18 mouse cellular contexts compared by ENCODE assay signal in genomic region chr7:134077684-134078083, GRCm38 (mm10).
DNase-seq lines count a peak whose midpoint lies in the region; ATAC-seq lines count a peak whose summit lies in the region.
"Had no signal": no experiment of that assay in that cellular context is flagged by ENCODE, and none has a peak within 500 bp of the region (broad histone marks: within the 10 kb centered on the region; RNA-seq: fewer than 3 reads in every experiment).

No protein-coding gene starts in this region.

- intact Hi-C loops in left cerebral cortex, postnatal 10 days (cut with DNase I) = no loop called here

- ATAC-seq in megakaryocyte progenitor cell, adult 5-6 weeks (replicated peaks; ENCODE audit: poor library complexity) = no peak
- ATAC-seq: forebrain, embryonic 15.5 days; hindbrain, embryonic 16.5 days had no signal

- peak; percentile 17 to 22 for DNase-seq in frontal cortex, postnatal 36 days (ENCODE audit: low spot score in 2 of 2)
- DNase-seq in frontal cortex, postnatal 10 days (ENCODE audit: low spot score in 2 of 2) = no peak
- DNase-seq in left cerebral cortex, adult 9 months (ENCODE audit: low spot score in 2 of 2) = peak; percentile 13 to 25
- DNase-seq in left cerebral cortex, postnatal 10 days (ENCODE audit: extremely low spot score in 1 of 2, low spot score in 2 of 2) = no peak
- DNase-seq in brain, adult 2 months (ENCODE audit: low read depth, low spot score) = peak; percentile 70
- DNase-seq in layer of hippocampus, adult 9-10 months (ENCODE audit: low spot score) = peak; percentile 6
- DNase-seq in ovary, postnatal 14 days (ENCODE audit: low spot score) = no peak
- DNase-seq: adrenal gland, postnatal 10 days; cerebellum, adult 11 months; cerebellum, adult 8-10 months; cerebellum, postnatal 25 days; gastrocnemius, postnatal 10 days; heart, adult 18-20 months; heart, postnatal 10 days; heart, postnatal 4 days had no signal

Comparison
In these comparisons a context has a peak if more than half of its experiments do, and no peak if none do; other contexts are left out.
1. DNase-seq: peak in frontal cortex, postnatal 36 days (2 of 2), left cerebral cortex, adult 9 months (2 of 2), brain, adult 2 months (single experiment) and layer of hippocampus, adult 9-10 months (single experiment); none in frontal cortex, postnatal 10 days (0 of 2), left cerebral cortex, postnatal 10 days (0 of 2) and ovary, postnatal 14 days (single experiment).